Comparison of ENCODE assay signal across 22 mouse cellular contexts in the genomic region with DNA sequence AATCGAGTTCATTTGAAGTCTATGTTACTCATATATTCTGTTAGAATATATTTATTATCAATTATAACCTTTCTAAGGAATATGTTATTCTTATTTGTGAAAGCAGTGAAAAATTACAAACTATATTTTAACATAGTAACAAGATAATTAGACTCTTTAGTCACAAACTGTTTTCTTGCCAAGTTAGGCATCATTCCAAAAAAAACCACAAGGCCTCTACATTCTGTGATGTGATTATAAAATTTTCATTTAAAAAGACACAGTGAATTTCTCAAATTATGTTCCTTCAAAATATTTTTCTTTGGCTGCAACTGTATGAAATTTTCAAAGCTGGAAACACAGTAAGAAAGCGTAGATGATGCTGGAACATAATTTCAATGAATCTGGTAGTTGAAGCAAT.
"Had no signal": no experiment of that assay in that cellular context is flagged by ENCODE, and none has a peak within 500 bp of the region (broad histone marks: within the 10 kb centered on the region; RNA-seq: fewer than 3 reads in every experiment).

No protein-coding gene starts in this region.

- H3K9ac ChIP-seq: limb, embryonic 12.5 days; limb, embryonic 15.5 days; liver, embryonic 14.5 days; liver, postnatal 0 days; lung, embryonic 14.5 days; midbrain, embryonic 12.5 days; midbrain, embryonic 15.5 days; neural tube, embryonic 12.5 days; neural tube, embryonic 15.5 days had no signal

- H3K4me1 ChIP-seq: limb, embryonic 12.5 days; limb, embryonic 15.5 days; midbrain, embryonic 12.5 days; midbrain, embryonic 15.5 days; neural tube, embryonic 12.5 days; neural tube, embryonic 15.5 days had no signal

- H3K9me3 ChIP-seq: limb, embryonic 12.5 days; limb, embryonic 15.5 days; midbrain, embryonic 12.5 days; midbrain, embryonic 15.5 days; neural tube, embryonic 12.5 days; neural tube, embryonic 15.5 days had no signal

- H3K4me3 ChIP-seq: layer of hippocampus, adult 2 months; limb, embryonic 12.5 days; limb, embryonic 15.5 days; midbrain, embryonic 12.5 days; midbrain, embryonic 15.5 days; neural tube, embryonic 12.5 days; neural tube, embryonic 15.5 days had no signal

- H3K36me3 ChIP-seq: limb, embryonic 12.5 days; limb, embryonic 15.5 days; midbrain, embryonic 12.5 days; midbrain, embryonic 15.5 days; neural tube, embryonic 12.5 days; neural tube, embryonic 15.5 days had no signal

- ATAC-seq: liver, postnatal 0 days; lung, postnatal 0 days; midbrain, embryonic 15.5 days had no signal

- H3K27me3 ChIP-seq: limb, embryonic 12.5 days; limb, embryonic 15.5 days; midbrain, embryonic 12.5 days; midbrain, embryonic 15.5 days; neural tube, embryonic 12.5 days; neural tube, embryonic 15.5 days had no signal

- H3K4me2 ChIP-seq: limb, embryonic 12.5 days; limb, embryonic 15.5 days; liver, embryonic 11.5 days; lung, embryonic 14.5 days; midbrain, embryonic 12.5 days; midbrain, embryonic 15.5 days; neural tube, embryonic 12.5 days; neural tube, embryonic 15.5 days had no signal

- H3K27ac ChIP-seq: kidney, postnatal 0 days; limb, embryonic 12.5 days; limb, embryonic 15.5 days; liver, embryonic 14.5 days; macrophage; midbrain, embryonic 12.5 days; midbrain, embryonic 15.5 days; neural tube, embryonic 12.5 days; neural tube, embryonic 15.5 days; stomach, postnatal 0 days had no signal

- DNase-seq: kidney, adult 9 months; kidney, postnatal 25 days; left cerebral cortex, postnatal 4 days; liver, postnatal 0 days; lung, embryonic 14.5 days; right cerebral cortex, adult 18-20 months; right cerebral cortex, postnatal 14 days; right cerebral cortex, postnatal 4 days; thymus, postnatal 25 days had no signal
